ENCODE assay signal across 10 mouse cellular contexts in the genomic region with DNA sequence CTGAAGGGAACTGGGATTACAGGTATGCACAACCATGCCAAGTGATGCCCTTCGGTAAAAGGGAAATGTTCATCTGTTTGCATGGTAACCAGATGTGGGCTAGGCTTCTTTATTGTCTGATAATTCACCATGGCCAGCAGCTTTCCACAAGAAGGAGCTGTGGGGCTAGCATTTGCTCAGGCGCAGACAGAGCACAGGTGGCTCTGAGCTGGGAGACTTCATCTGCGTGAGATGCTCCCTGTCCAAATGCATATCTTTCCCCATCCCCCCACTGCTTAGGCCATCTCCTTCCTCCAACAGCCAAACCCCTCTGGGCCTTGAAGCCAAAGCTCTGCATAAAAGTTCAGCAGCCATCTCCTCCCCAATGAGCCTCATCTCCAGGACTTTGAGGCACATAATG. TPM values are rescaled to one million over a fixed set of nuclear protein-coding genes. Genes with fewer than 3 reads are reported as not detected.
DNase-seq lines count a peak whose midpoint lies in the region; ATAC-seq and TF ChIP-seq lines count a peak whose summit lies in the region.
"Had no signal": no experiment of that assay in that cellular context is flagged by ENCODE, and none has a peak within 500 bp of the region (broad histone marks: within the 10 kb centered on the region; RNA-seq: fewer than 3 reads in every experiment).

No protein-coding gene starts in this region.

- H3K36me3 ChIP-seq in lung, embryonic 14.5 days (ENCODE audit: insufficient read depth) = peaks cover 5% of the 10 kb centered on the region; the same call in 1 of the 2 replicates
- H3K36me3 ChIP-seq in hindbrain, embryonic 16.5 days (ENCODE audit: control insufficient read depth, insufficient read depth, low read length) = no peaks in the 10 kb centered on the region
- no peaks in the 10 kb centered on the region for H3K36me3 ChIP-seq in neural tube, embryonic 14.5 days (ENCODE audit: control insufficient read depth, insufficient read depth, low read length)

- ATAC-seq in lung, embryonic 14.5 days (ENCODE audit: insufficient read depth) = no peak
- peak; percentile 22; the same call in 1 of the 2 replicates for ATAC-seq in hindbrain, embryonic 16.5 days
- peak; percentile 33; the same call in 1 of the 2 replicates for ATAC-seq in neural tube, embryonic 14.5 days (ENCODE audit: low read depth)

- no peaks in the 10 kb centered on the region for H3K27me3 ChIP-seq in cerebellum, adult 2 months (ENCODE audit: control insufficient read depth, insufficient read depth, low read length)
- no peaks in the 10 kb centered on the region for H3K27me3 ChIP-seq in lung, embryonic 14.5 days (ENCODE audit: insufficient read depth, low read length)
- no peaks in the 10 kb centered on the region for H3K27me3 ChIP-seq in hindbrain, embryonic 16.5 days (replicated peaks; ENCODE audit: control insufficient read depth, insufficient read depth, low read length)
- H3K27me3 ChIP-seq in neural tube, embryonic 14.5 days (ENCODE audit: control insufficient read depth, insufficient read depth, low read length) = no peaks in the 10 kb centered on the region

- H3K4me1 ChIP-seq in cerebellum, adult 2 months (ENCODE audit: control insufficient read depth, insufficient read depth, low read length) = peaks cover 69% of the 10 kb centered on the region
- peaks cover 68% of the 10 kb centered on the region for H3K4me1 ChIP-seq in lung, embryonic 14.5 days (ENCODE audit: insufficient read depth)
- peaks cover 41% of the 10 kb centered on the region for H3K4me1 ChIP-seq in hindbrain, embryonic 16.5 days (ENCODE audit: control insufficient read depth, insufficient read depth, low read depth, low read length)
- H3K4me1 ChIP-seq in neural tube, embryonic 14.5 days (ENCODE audit: control insufficient read depth, insufficient read depth, low read length) = peaks cover 19% of the 10 kb centered on the region; the same call in 1 of the 2 replicates

- TF ChIP-seq CTCF in cerebellum, adult 2 months (IDR thresholded peaks at IDR 0.05; ENCODE audit: borderline replicate concordance, insufficient read depth, low read depth, low read length) = peak; percentile 57; the same call in 1 of the 2 replicates
- TF ChIP-seq CTCF in lung, embryonic 14.5 days (IDR thresholded peaks at IDR 0.05; ENCODE audit: low read depth) = no peak

- TF ChIP-seq POLR2A in cerebellum, adult 2 months (IDR thresholded peaks at IDR 0.05; ENCODE audit: borderline replicate concordance, insufficient read depth, low read length) = no peak

- intact Hi-C loops in heart, postnatal 10 days (cut with DNase I) = no loop called here

- 10% methylated on average over 3 of the region's 3 CpGs for WGBS in cerebellum, adult 2 months
- 46% methylated on average over 3 of the region's 3 CpGs for WGBS in lung, embryonic 14.5 days
- WGBS in hindbrain, embryonic 16.5 days = 20% methylated on average over 3 of the region's 3 CpGs
- WGBS in neural tube, embryonic 14.5 days = 21% methylated on average over 3 of the region's 3 CpGs

- H3K9ac ChIP-seq in lung, embryonic 14.5 days = no peak overlapping the region
- no peak overlapping the region for H3K9ac ChIP-seq in hindbrain, embryonic 16.5 days (ENCODE audit: low read depth, low read length)
- no peak overlapping the region for H3K9ac ChIP-seq in neural tube, embryonic 14.5 days (replicated peaks; ENCODE audit: low read depth, low read length)

- no peaks in the 10 kb centered on the region for H3K9me3 ChIP-seq in lung, embryonic 14.5 days (ENCODE audit: low read depth, low read length)
- no peaks in the 10 kb centered on the region for H3K9me3 ChIP-seq in hindbrain, embryonic 16.5 days (ENCODE audit: control insufficient read depth, low read length)
- no peaks in the 10 kb centered on the region for H3K9me3 ChIP-seq in neural tube, embryonic 14.5 days (ENCODE audit: control insufficient read depth, low read length)

- H3K27ac ChIP-seq in cerebellum, adult 2 months (ENCODE audit: insufficient read depth, low read length) = peak overlapping the region; percentile 80
- H3K27ac ChIP-seq in lung, embryonic 14.5 days (ENCODE audit: low read depth) = peak overlapping the region; percentile 82; the same call in 1 of the 2 replicates
- no peak overlapping the region; the same call in 1 of the 2 replicates for H3K27ac ChIP-seq in hindbrain, embryonic 16.5 days (ENCODE audit: low read depth, low read length)
- H3K27ac ChIP-seq in neural tube, embryonic 14.5 days (ENCODE audit: low read depth, low read length) = 0 out of 2 replicates have a peak overlapping the region, but pooled peaks have one; percentile 16

- H3K4me3 ChIP-seq in cerebellum, adult 2 months (replicated peaks; ENCODE audit: insufficient read depth, low read depth, low read length) = no peak overlapping the region
- no peak overlapping the region for H3K4me3 ChIP-seq in lung, embryonic 14.5 days (ENCODE audit: low read depth, low read length)
- no peak overlapping the region for H3K4me3 ChIP-seq in hindbrain, embryonic 16.5 days (ENCODE audit: low read length)
- H3K4me3 ChIP-seq in neural tube, embryonic 14.5 days (ENCODE audit: low read depth, low read length) = no peak overlapping the region
- H3K4me3 ChIP-seq: megakaryocyte, embryonic 14.5 days had no signal

- H3K4me2 ChIP-seq in lung, embryonic 14.5 days = no peak overlapping the region
- H3K4me2 ChIP-seq in hindbrain, embryonic 16.5 days (ENCODE audit: low read length) = no peak overlapping the region
- no peak overlapping the region for H3K4me2 ChIP-seq in neural tube, embryonic 14.5 days (ENCODE audit: low read depth, low read length)

- DNase-seq in cerebellum, adult 2 months = peak; percentile 50 to 62
- no peak for DNase-seq in cerebellum, postnatal 4 days (ENCODE audit: low spot score in 2 of 2)
- no peak for DNase-seq in lung, embryonic 14.5 days
- no peak for DNase-seq in lung, adult 18-20 months
- DNase-seq in layer of hippocampus, adult 9-11 months = no peak
- DNase-seq in heart, postnatal 10 days = no peak
- DNase-seq: adrenal gland, postnatal 36 days had no signal

RNA-seq across cellular contexts. Expression of gene Boc, which starts 15.6 kb away (rescaled TPM):
- 37.9 and 43.6 TPM in 2 replicates for polyA plus RNA-seq in cerebellum, adult 2 months (2012; rRNA removed)
- polyA plus RNA-seq in lung, embryonic 14.5 days (2014; fragmentation: Nextera tagmentation; extraction: Ambion mirVana) = 36.4 and 38.8 TPM in 2 replicates
- 12.1 and 16.4 TPM in 2 replicates for polyA plus RNA-seq in hindbrain, embryonic 16.5 days (2015; fragmentation: Nextera tagmentation; extraction: Ambion mirVana)
- polyA plus RNA-seq in neural tube, embryonic 14.5 days (2014; fragmentation: Nextera tagmentation; extraction: Ambion mirVana) = 7.8 and 9.9 TPM in 2 replicates
- 1 to 10 TPM; 9.0 to 9.4 TPM for total RNA-seq in heart, postnatal 10 days (2021)

Comparison
In these comparisons a context has a peak if more than half of its experiments do, and no peak if none do; other contexts are left out.
1. DNase-seq: peak in cerebellum, adult 2 months (2 of 2); none in cerebellum, postnatal 4 days (0 of 2), lung, embryonic 14.5 days (single experiment), lung, adult 18-20 months (0 of 2), layer of hippocampus, adult 9-11 months (single experiment) and heart, postnatal 10 days (0 of 2).